Mouse (Mus musculus) bone marrow, adult 2 months (tissue): ENCODE results near the gene Zdhhc7. TPM values are rescaled to one million over a fixed set of nuclear protein-coding genes. Genes with fewer than 3 reads are reported as not detected.

ENCODE experiments used
- H3K27ac ChIP-seq: fragments of 200-500 bp; 2 replicates; pipeline ENCODE4 v1.5.1; 2012; ENCODE audit warnings: low read depth, mild to moderate bottlenecking, control low read depth, inconsistent platforms, low read length; ENCODE audit not compliant: control insufficient read depth, poor library complexity, insufficient read depth
- H3K4me1 ChIP-seq: fragments of 200-500 bp; 2 replicates; pipeline ENCODE4 v1.6.1; 2011; ENCODE audit warnings: low read length; ENCODE audit not compliant: control insufficient read depth, insufficient read depth
- H3K4me3 ChIP-seq: fragments of 200-500 bp; replicated peaks from 2 replicates; pipeline ENCODE3; 2011; ENCODE audit warnings: mild to moderate bottlenecking, low read depth, low read length, control low read depth; ENCODE audit not compliant: control insufficient read depth
- CTCF ChIP-seq: fragments of 200-500 bp; IDR thresholded peaks from 2 replicates; pipeline ENCODE4 v1.5.1; 2011; ENCODE audit warnings: low read length, control low read depth; ENCODE audit not compliant: control insufficient read depth, insufficient read depth
- POLR2A ChIP-seq: fragments of 200-500 bp; IDR thresholded peaks from 2 replicates; pipeline ENCODE4 v1.6.1; 2011; ENCODE audit warnings: low read depth, mild to moderate bottlenecking, control low read depth, low read length, borderline replicate concordance; ENCODE audit not compliant: control insufficient read depth
- WGBS: fragments of 180-500 bp; shearing (Covaris S2); methylation state at CpG from one replicate; pipeline ENCODE4 v1.1.7; 2018; 5-methylcytosine and 5-hydroxymethylcytosine counted together
- polyA plus RNA-seq: library from polyadenylated mRNA; stranded (reverse); fragments of >200 nt; gene quantifications from 2 replicates; pipeline ENCODE4 v1.2.4, GENCODE M21; 2011; ENCODE audit warnings: low replicate concordance; ENCODE audit not compliant: missing spikeins, insufficient read depth, insufficient read length

The Zdhhc7 gene
- polyA plus RNA-seq, 1 experiment, result 18.7 TPM

DNA sequence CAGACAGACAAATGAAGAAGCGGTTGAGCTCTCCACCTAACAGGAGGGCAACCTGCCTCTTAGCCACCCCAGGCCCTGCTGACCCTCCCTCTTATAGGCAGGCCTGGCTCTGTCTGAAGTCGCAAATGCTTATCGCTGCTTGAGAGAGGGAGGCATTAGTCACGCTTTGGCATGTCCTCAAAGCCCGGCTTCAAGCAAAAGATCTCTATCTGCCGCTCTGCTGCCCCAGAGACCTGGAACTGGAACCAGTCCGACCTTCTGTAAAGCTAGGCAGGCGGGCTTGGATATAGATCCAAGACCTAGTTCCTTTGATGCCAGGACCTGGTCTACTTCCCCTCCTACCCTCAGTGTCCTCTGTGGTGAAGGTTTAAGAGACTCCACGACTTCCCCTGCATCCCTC, 29.0 kb downstream of the Zdhhc7 start:
- no peaks in the 10 kb centered on the region; the same call in 1 of the 2 replicates for H3K4me1 ChIP-seq
- WGBS, result 80% methylated on average over 9 of the region's 9 CpGs
- H3K4me3 ChIP-seq, result no peak overlapping the region
- TF ChIP-seq CTCF, result no peak
- TF ChIP-seq POLR2A, result no peak
- H3K27ac ChIP-seq, result no peak overlapping the region

DNA sequence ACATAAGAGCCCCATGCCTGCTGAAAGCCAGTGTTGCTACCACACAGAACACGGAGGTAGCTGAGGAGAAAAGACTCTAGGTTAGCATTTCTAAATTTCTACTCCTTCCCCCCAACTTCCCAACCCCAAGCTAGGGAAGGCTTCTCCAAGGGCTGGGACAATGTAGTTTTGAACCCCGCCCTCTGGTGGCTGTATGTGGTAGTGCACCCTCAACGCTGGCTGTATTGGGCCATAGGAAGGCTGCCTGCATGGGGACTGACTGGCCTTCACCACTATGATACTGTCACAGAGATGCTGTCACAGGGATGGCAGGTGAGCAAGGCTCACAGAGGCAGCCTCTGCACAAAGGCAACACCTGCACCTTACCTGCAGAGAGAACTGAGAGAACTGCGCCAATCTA, 29.6 kb downstream of the Zdhhc7 start:
- no peak overlapping the region for H3K4me3 ChIP-seq
- H3K27ac ChIP-seq, result no peak overlapping the region
- 23% methylated on average over 4 of the region's 4 CpGs for WGBS
- TF ChIP-seq POLR2A (no peak), CTCF (peak; percentile 89)
- H3K4me1 ChIP-seq, result no peaks in the 10 kb centered on the region; the same call in 1 of the 2 replicates

DNA sequence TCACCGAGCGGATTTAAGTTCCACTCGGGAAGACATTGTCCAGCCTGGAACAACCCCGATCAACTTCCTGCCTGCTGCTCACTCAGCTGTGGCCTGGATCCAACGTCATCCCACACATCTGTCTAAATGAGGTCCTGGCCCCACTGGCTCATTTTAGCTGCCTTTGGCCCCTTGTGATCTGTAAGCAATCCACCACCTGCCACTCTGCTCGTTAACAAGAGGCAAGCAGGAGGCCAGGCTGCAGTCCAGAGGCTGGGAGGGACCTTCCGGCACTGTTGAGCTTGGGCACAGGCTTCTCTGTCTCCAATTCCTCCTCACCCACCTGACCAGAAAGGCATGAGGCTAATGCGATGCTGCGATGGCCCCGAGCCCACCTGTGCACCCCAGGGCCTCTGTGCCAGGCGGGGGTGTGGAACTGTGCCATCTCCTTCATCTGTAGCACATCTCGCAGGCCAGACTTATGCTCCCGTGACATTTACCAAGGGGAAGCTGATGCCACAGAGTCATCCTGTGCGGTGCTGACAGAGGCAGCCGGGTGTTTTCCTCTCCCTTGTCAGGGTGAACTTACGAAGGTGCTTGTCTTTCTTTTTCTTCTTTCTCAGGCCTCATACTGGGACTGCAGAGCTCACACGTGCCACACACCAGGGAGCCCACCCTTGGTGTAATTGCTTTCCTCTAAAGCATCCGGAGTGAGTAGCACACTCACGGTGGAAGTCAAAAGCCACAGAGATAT, 33.2 kb downstream of the Zdhhc7 start:
- no peak for TF ChIP-seq POLR2A
- no peak for TF ChIP-seq CTCF
- Histone ChIP-seq H3K4me1 (no peaks in the 10 kb centered on the region; the same call in 1 of the 2 replicates), H3K4me3 (peak overlapping the region; percentile 33), H3K27ac (peak overlapping the region; percentile 58)
- 56% methylated on average over 19 of the region's 19 CpGs for WGBS

DNA sequence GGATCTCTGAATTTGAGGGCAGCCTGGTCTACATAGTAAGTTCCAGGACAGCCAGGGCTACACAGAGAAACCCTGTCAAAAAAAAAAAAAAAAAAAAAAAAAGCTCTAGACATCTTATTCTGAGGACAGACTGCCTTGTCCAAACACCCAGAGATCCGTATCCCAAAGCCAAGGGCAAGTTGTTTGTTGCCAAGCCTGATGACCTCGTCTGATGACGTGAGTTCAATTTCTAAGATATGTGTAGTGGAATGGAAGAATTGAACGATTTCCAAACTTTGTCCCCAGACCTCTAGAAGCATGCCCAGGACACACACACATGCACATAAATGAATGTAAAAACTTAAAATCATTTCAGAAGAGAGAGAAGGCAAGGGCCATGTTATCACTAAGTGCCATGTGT, 35.1 kb downstream of the Zdhhc7 start:
- WGBS, result 82% methylated on average over 4 of the region's 4 CpGs

DNA sequence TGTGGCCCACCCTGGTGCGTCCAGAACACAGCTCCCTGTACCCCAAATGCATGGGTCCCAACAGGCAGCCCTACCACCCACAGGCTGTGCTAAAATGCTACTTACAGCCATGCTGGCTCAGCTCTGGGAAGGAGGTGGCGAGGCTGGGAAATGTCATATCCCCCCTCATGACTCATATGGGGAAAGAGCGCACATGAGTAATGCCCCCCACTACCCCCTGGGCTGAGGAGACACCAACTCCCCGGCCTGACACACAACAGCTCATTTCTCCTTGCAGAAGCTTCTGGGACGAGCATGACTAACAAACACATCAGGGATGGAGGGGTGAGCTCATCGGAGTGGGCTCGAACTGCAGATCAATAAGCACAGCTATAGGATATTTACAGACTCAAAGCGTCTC, 35.7 kb downstream of the Zdhhc7 start:
- WGBS, result 84% methylated on average over 8 of the region's 8 CpGs
- H3K27ac ChIP-seq, result no peak overlapping the region
- no peak overlapping the region for H3K4me3 ChIP-seq
- TF ChIP-seq CTCF (no peak), POLR2A (no peak)
- no peaks in the 10 kb centered on the region; the same call in 1 of the 2 replicates for H3K4me1 ChIP-seq

More for the DNA sequence above, 35.1 kb downstream of the Zdhhc7 start:
- Histone ChIP-seq H3K4me3 (no peak overlapping the region), H3K4me1 (no peaks in the 10 kb centered on the region; the same call in 1 of the 2 replicates), H3K27ac (no peak overlapping the region)
- TF ChIP-seq POLR2A, result no peak
- no peak for TF ChIP-seq CTCF

DNA sequence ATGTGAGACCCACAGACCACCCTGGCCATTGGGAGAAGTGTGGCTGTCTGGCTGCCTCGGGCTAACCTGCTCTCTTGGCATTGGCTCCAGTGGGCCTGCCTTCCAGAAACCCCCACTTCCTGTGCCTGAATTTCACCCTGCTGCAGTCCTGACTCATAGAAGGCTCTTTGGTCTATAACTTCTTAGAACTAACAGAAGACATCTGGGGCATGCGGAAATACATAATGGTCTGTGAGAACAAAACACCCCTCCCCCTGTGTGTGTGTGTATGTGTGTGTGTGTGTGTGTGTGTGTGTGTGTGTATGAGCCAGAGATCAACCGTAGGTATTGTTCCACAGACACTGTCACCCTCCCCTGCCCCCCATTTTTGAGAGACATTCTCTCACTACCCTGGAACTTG, 38.0 kb downstream of the Zdhhc7 start:
- 66% methylated on average over 3 of the region's 3 CpGs for WGBS
- H3K4me3 ChIP-seq, result no peak overlapping the region
- no peak overlapping the region for H3K27ac ChIP-seq
- no peak for TF ChIP-seq CTCF
- TF ChIP-seq POLR2A, result no peak
- no peaks in the 10 kb centered on the region; the same call in 1 of the 2 replicates for H3K4me1 ChIP-seq

DNA sequence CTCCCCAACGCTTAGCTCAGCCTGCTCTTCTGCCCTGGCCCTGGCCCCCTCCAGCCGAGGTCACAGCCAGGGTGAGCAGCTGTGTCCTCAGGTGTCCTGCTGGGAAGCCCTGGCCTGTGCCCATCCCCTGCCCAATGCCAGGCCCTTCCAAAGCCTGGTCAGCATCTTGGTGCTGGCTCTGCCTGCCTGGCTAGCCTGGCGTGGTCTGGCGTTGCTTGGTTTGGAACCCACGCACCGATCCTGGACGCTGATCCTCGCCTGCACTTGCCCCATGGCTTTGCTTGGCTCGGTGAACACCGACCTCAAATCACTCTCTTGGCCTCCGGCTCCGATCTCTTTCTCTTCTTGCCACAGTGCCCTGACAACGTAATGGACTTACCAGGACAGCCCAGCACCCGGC, 38.5 kb downstream of the Zdhhc7 start:
- 84% methylated on average over 14 of the region's 14 CpGs for WGBS

DNA sequence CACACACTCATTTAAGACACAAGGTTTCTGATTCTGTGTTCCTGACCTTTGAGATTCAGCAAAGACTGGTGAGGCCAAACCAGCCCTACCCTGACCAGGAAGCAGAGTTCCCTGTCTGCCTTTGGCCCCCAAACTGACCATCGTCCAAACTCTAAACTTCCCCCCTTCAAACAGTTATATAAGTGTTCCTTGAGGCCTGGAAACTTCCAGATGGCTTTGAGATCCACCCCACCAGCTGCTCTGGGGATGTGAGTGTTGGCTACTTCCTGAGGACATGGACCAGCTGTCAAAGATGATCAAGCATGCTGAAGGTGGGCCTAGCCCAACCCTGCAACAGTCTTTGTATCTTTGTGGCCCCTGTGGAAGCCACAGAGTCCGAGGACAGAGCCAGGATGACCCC, 44.2 kb downstream of the Zdhhc7 start:
- no peak overlapping the region for H3K4me3 ChIP-seq
- H3K27ac ChIP-seq, result no peak overlapping the region
- H3K4me1 ChIP-seq, result no peaks in the 10 kb centered on the region
- TF ChIP-seq CTCF, result no peak
- TF ChIP-seq POLR2A, result no peak
- WGBS, result 73% methylated on average over 2 of the region's 2 CpGs

More for the DNA sequence above, 38.5 kb downstream of the Zdhhc7 start:
- TF ChIP-seq CTCF, result no peak
- no peak for TF ChIP-seq POLR2A
- Histone ChIP-seq H3K4me3 (no peak overlapping the region), H3K4me1 (no peaks in the 10 kb centered on the region), H3K27ac (no peak overlapping the region)

DNA sequence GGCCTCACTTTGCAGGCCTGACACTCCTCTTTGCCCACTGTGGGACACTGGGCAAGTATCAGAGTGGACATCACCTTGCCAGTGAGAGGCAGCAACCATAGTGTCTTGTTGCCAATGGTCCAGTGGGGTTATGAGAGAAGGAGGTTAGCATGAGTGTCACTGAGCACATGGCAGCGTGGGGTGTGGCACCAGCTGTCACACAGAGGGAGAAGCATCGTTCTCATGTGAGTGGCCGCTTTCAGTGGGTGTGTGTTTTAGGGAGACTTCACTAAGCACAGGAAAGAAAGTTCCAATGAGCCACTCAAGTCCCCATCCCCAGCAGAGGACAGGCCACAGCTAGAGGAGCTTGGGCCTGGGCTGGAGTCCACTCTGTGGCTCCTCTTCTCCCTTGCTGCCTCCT, 46.4 kb downstream of the Zdhhc7 start:
- 76% methylated on average over 3 of the region's 3 CpGs for WGBS
- Histone ChIP-seq H3K27ac (no peak overlapping the region), H3K4me1 (no peaks in the 10 kb centered on the region; the same call in 1 of the 2 replicates), H3K4me3 (no peak overlapping the region)
- TF ChIP-seq POLR2A, result no peak
- no peak for TF ChIP-seq CTCF
